Mouse (Mus musculus) limb, embryonic 11.5 days (tissue): ENCODE data around the gene Fshb. TPM values are rescaled to one million over a fixed set of nuclear protein-coding genes. Genes with fewer than 3 reads are reported as not detected.

Experiments used
- ATAC-seq: fragments of 200-750 bp; cut with Nextera tagmentation; 2 replicates; pipeline ENCODE4 v1.8.0; 2017; ENCODE audit warnings: low read depth; ENCODE audit not compliant: insufficient number of reproducible peaks, low FRiP score, low TSS enrichment
- DNase-seq: peaks from one replicate; pipeline ENCODE4 v3.0.0-alpha.2; 2015; ENCODE audit warnings: low spot score
- H3K27ac ChIP-seq: fragments of 300-500 bp; sonication (generic); replicated peaks from 2 replicates; pipeline ENCODE4 v1.5.1; 2014; ENCODE audit warnings: low read depth, mild to moderate bottlenecking, low read length
- H3K27me3 ChIP-seq: fragments of 300-500 bp; sonication (generic); 2 replicates; pipeline ENCODE4 v1.6.1; 2014; ENCODE audit warnings: mild to moderate bottlenecking, low read length, mixed read lengths; ENCODE audit not compliant: control insufficient read depth, insufficient read depth
- H3K36me3 ChIP-seq: fragments of 300-500 bp; sonication (generic); 2 replicates; pipeline ENCODE4 v1.6.1; 2014; ENCODE audit warnings: mild to moderate bottlenecking, low read length, moderate library complexity, mixed read lengths; ENCODE audit not compliant: control insufficient read depth, insufficient read depth
- H3K4me1 ChIP-seq: fragments of 300-500 bp; sonication (generic); 2 replicates; pipeline ENCODE4 v1.6.1; 2014; ENCODE audit warnings: low read length, mixed read lengths; ENCODE audit not compliant: control insufficient read depth, insufficient read depth
- H3K4me2 ChIP-seq: fragments of 300-500 bp; sonication (generic); 2 replicates; pipeline ENCODE4 v1.6.1; 2014; ENCODE audit warnings: low read depth, mild to moderate bottlenecking, moderate library complexity; ENCODE audit not compliant: severe bottlenecking
- H3K4me3 ChIP-seq: fragments of 300-500 bp; sonication (generic); 2 replicates; pipeline ENCODE4 v1.5.1; 2014; ENCODE audit warnings: low read depth, low read length
- H3K9ac ChIP-seq: fragments of 300-500 bp; sonication (generic); 2 replicates; pipeline ENCODE4 v1.6.1; 2014; ENCODE audit warnings: mild to moderate bottlenecking, low read length
- H3K9me3 ChIP-seq: fragments of 300-500 bp; sonication (generic); 2 replicates; pipeline ENCODE4 v1.6.1; 2016; ENCODE audit warnings: low read length; ENCODE audit not compliant: control insufficient read depth
- WGBS: fragments of 180-500 bp; shearing (Covaris S2); extraction: QIAGEN DNeasy Blood & Tissue Kit; methylation state at CpG from one replicate; pipeline ENCODE4 v1.1.7; 2014; 5-methylcytosine and 5-hydroxymethylcytosine counted together
- polyA plus RNA-seq: library from polyadenylated mRNA; unstranded; fragments of >200 nt; fragmentation: Nextera tagmentation; extraction: Ambion mirVana; gene quantifications from 2 replicates; pipeline ENCODE4 v1.2.1, GENCODE M21; 2014

Fshb gene
- polyA plus RNA-seq, 1 experiment from 2014 or later: not detected

- DNase-seq: no peak
- no peak overlapping the region for H3K4me2 ChIP-seq
- H3K27ac ChIP-seq: no peak overlapping the region
- H3K36me3 ChIP-seq: no peaks in the 10 kb centered on the region
- ATAC-seq: no peak
- WGBS: 64% methylated on average over 2 of the region's 2 CpGs
- H3K4me1 ChIP-seq: no peaks in the 10 kb centered on the region
- no peaks in the 10 kb centered on the region for H3K9me3 ChIP-seq
- H3K27me3 ChIP-seq: no peaks in the 10 kb centered on the region
- no peak overlapping the region for H3K9ac ChIP-seq
- H3K4me3 ChIP-seq: no peak overlapping the region
Observed at GRCm38 (mm10) chr2:107019331-107019730, 40.1 kb downstream of the Fshb start.

GRCm38 (mm10) chr2:107013161-107013560 lies 46.3 kb downstream of the Fshb start:
- ATAC-seq: no peak
- 83% methylated on average over 4 of the region's 4 CpGs for WGBS
- Histone ChIP-seq H3K4me1 (no peaks in the 10 kb centered on the region), H3K9ac (no peak overlapping the region), H3K4me3 (no peak overlapping the region), H3K27ac (no peak overlapping the region), H3K27me3 (no peaks in the 10 kb centered on the region), H3K36me3 (no peaks in the 10 kb centered on the region), H3K4me2 (no peak overlapping the region), H3K9me3 (no peaks in the 10 kb centered on the region)
- no peak for DNase-seq

- H3K9me3 ChIP-seq: no peaks in the 10 kb centered on the region
- DNase-seq (no peak), ATAC-seq (no peak)
- no peak overlapping the region for H3K9ac ChIP-seq
- WGBS: 91% methylated on average over 4 of the region's 4 CpGs
- H3K36me3 ChIP-seq: no peaks in the 10 kb centered on the region
- no peak overlapping the region for H3K4me3 ChIP-seq
- no peak overlapping the region for H3K27ac ChIP-seq
- H3K4me1 ChIP-seq: no peaks in the 10 kb centered on the region
- no peaks in the 10 kb centered on the region for H3K27me3 ChIP-seq
- H3K4me2 ChIP-seq: no peak overlapping the region
Observed at GRCm38 (mm10) chr2:107012318-107012717, 47.1 kb downstream of the Fshb start.

- H3K27me3 ChIP-seq: no peaks in the 10 kb centered on the region
- H3K36me3 ChIP-seq: no peaks in the 10 kb centered on the region
- no peak overlapping the region for H3K27ac ChIP-seq
- no peak for ATAC-seq
- H3K4me2 ChIP-seq: no peak overlapping the region
- no peaks in the 10 kb centered on the region for H3K9me3 ChIP-seq
- no peaks in the 10 kb centered on the region for H3K4me1 ChIP-seq
- H3K9ac ChIP-seq: no peak overlapping the region
- 83% methylated on average over 6 of the region's 6 CpGs for WGBS
- no peak overlapping the region for H3K4me3 ChIP-seq
- DNase-seq: no peak
Observed at GRCm38 (mm10) chr2:107010160-107010559, 49.3 kb downstream of the Fshb start.

GRCm38 (mm10) chr2:107006378-107006777 lies 53.1 kb downstream of the Fshb start:
- 88% methylated on average over 3 of the region's 3 CpGs for WGBS
- DNase-seq (no peak), ATAC-seq (no peak)
- no peak overlapping the region for H3K9ac ChIP-seq
- no peaks in the 10 kb centered on the region for H3K4me1 ChIP-seq
- no peak overlapping the region for H3K4me3 ChIP-seq
- no peak overlapping the region for H3K27ac ChIP-seq
- H3K36me3 ChIP-seq: no peaks in the 10 kb centered on the region
- no peaks in the 10 kb centered on the region for H3K9me3 ChIP-seq
- H3K4me2 ChIP-seq: no peak overlapping the region
- H3K27me3 ChIP-seq: no peaks in the 10 kb centered on the region

Other genes with a start within 250 kb of the Fshb start
- gene Arl14ep, start 85.2 kb downstream of the Fshb start, polyA plus RNA-seq: 63.1 and 64.9 TPM in 2 replicates
- 0.09 TPM in 2 replicates for gene Kcna4, start 231.0 kb upstream of the Fshb start, polyA plus RNA-seq